Mouse (Mus musculus) heart, embryonic 11.5 days (tissue): ENCODE results near the gene Hist1h1d. TPM values are rescaled to one million over a fixed set of nuclear protein-coding genes. Genes with fewer than 3 reads are reported as not detected.

Source experiments
- ATAC-seq: fragments of 200-750 bp; cut with Nextera tagmentation; replicated peaks from 2 replicates; pipeline ENCODE4 v1.8.0; 2017; ENCODE audit warnings: moderate library complexity; ENCODE audit not compliant: insufficient number of reproducible peaks, low FRiP score, low TSS enrichment
- H3K27ac ChIP-seq: fragments of 300-500 bp; sonication (generic); 2 replicates; pipeline ENCODE4 v1.5.1; 2014; ENCODE audit warnings: mild to moderate bottlenecking, low read depth, low read length
- H3K27me3 ChIP-seq: fragments of 300-500 bp; sonication (generic); 2 replicates; pipeline ENCODE4 v1.6.1; 2014; ENCODE audit warnings: mild to moderate bottlenecking, low read length, mixed read lengths; ENCODE audit not compliant: control insufficient read depth, insufficient read depth
- H3K36me3 ChIP-seq: fragments of 300-500 bp; sonication (generic); 2 replicates; pipeline ENCODE4 v1.6.1; 2014; ENCODE audit warnings: mild to moderate bottlenecking, low read length, moderate library complexity, mixed read lengths; ENCODE audit not compliant: control insufficient read depth, insufficient read depth
- H3K4me1 ChIP-seq: fragments of 300-500 bp; sonication (generic); 2 replicates; pipeline ENCODE4 v1.6.1; 2014; ENCODE audit warnings: low read length; ENCODE audit not compliant: control insufficient read depth, insufficient read depth
- H3K4me2 ChIP-seq: fragments of 300-500 bp; sonication (generic); 2 replicates; pipeline ENCODE4 v1.6.1; 2014; ENCODE audit warnings: mild to moderate bottlenecking, moderate library complexity
- H3K4me3 ChIP-seq: fragments of 300-500 bp; sonication (generic); 2 replicates; pipeline ENCODE4 v1.5.1; 2014; ENCODE audit warnings: low read depth, low read length
- H3K9ac ChIP-seq: fragments of 300-500 bp; sonication (generic); 2 replicates; pipeline ENCODE4 v1.6.1; 2014; ENCODE audit warnings: mild to moderate bottlenecking, low read depth, low read length, moderate library complexity
- H3K9me3 ChIP-seq: fragments of 300-500 bp; sonication (generic); replicated peaks from 2 replicates; pipeline ENCODE4 v1.6.1; 2016; ENCODE audit warnings: low read length; ENCODE audit not compliant: control insufficient read depth
- WGBS: fragments of 180-500 bp; shearing (Covaris S2); extraction: QIAGEN DNeasy Blood & Tissue Kit; methylation state at CpG from one replicate; pipeline ENCODE4 v1.1.7; 2014; ENCODE audit not compliant: insufficient replicate concordance; 5-methylcytosine and 5-hydroxymethylcytosine counted together
- polyA plus RNA-seq: library from polyadenylated mRNA; unstranded; fragments of >200 nt; fragmentation: Nextera tagmentation; extraction: Ambion mirVana; gene quantifications from 2 replicates; pipeline ENCODE4 v1.2.1, GENCODE M21; 2014

Hist1h1d gene
- polyA plus RNA-seq, 1 experiment from 2014 or later, result 0.27 TPM

DNA sequence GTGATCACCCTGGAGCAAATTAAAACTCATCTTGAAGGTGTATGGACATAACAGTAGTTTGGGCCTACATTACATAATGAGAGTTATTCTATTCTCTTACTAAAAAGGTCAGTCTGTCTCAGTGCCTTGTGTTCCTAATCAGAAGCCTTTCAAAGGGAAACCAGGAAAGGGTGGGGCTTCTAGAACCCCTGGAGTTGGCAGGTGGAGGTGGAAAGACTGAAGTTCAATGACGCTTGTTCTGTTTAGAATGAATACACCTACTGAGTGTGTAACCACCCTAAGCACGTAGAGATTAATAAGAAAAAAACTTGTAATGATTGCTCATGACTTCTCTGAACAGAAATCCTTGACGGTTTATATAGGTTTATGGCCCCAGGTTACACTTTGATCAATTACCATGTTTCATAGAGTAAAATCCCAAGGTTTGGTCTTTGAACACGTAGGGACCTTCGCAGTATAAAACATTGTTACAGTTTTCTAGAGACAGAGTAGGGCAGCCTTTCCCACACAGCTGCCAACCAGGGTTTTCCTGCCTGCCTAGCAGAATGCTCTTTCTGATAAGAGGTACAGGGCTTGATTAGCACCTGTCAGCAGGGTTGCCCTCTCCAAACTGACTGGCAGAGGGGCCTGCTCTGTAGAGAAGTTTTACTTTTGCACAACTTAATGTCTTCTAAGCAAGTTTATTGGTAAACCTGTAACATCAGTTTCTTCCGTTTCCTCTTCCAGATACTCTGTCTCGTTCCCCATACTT, 42.7 kb downstream of the Hist1h1d start:
- Histone ChIP-seq H3K36me3 (no peaks in the 10 kb centered on the region), H3K4me2 (no peak overlapping the region), H3K27me3 (no peaks in the 10 kb centered on the region), H3K9me3 (no peaks in the 10 kb centered on the region), H3K27ac (no peak overlapping the region), H3K9ac (no peak overlapping the region; the same call in 1 of the 2 replicates), H3K4me1 (peaks cover 5% of the 10 kb centered on the region; the same call in 1 of the 2 replicates), H3K4me3 (no peak overlapping the region)
- 73% methylated on average over 7 of the region's 7 CpGs for WGBS
- no peak for ATAC-seq

DNA sequence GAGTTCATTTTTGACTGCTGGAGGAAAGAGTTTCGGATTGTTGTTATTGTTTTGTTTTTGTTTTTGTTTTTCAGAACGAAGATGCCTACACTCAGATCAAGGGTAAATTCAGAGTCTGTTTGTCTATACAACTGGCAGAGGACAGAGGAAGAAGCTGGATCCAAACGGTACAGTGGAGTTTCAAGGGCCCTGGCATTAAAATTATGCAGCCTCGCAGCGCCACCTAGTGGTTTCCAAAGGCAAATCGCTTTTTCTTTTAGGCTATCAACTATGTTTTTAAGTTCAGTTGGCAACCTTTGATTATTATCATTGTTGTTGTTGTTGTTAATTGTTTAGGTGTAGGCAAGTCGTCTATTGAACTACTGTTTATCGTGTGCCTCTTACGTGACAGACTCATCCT, 44.9 kb downstream of the Hist1h1d start:
- no peaks in the 10 kb centered on the region for H3K36me3 ChIP-seq
- no peaks in the 10 kb centered on the region for H3K9me3 ChIP-seq
- WGBS, result 6% methylated on average over 9 of the region's 9 CpGs
- no peaks in the 10 kb centered on the region for H3K27me3 ChIP-seq
- no peak overlapping the region for H3K4me3 ChIP-seq
- no peak for ATAC-seq
- H3K9ac ChIP-seq, result no peak overlapping the region
- H3K4me2 ChIP-seq, result no peak overlapping the region
- H3K4me1 ChIP-seq, result peaks cover 5% of the 10 kb centered on the region; the same call in 1 of the 2 replicates
- H3K27ac ChIP-seq, result no peak overlapping the region

DNA sequence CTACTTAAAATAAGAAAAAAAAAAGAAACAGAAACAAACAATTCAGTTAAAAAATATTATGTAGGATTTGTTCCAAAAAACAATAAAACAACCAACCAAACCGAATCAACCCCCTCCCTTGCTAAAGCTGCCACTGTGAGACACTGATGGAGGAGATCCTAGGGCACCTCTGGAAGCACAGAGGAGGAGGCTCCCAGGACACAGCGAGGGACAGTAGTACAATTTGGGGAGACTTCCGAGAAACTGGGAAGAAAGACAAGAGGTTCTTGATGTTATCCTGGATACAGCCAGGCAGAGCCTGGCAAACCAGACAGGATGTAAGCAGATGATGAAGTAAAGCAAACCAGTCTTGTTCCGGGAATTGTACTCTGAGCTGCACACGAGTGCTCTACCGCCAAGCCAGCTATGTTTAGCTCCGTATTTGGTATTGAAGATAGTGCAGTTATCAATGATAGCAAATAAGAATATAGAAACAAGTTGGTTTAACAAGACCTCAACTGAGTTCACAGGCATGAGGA, 50.2 kb downstream of the Hist1h1d start:
- no peak for ATAC-seq
- H3K4me1 ChIP-seq, result no peaks in the 10 kb centered on the region
- H3K27me3 ChIP-seq, result no peaks in the 10 kb centered on the region
- H3K4me3 ChIP-seq, result no peak overlapping the region
- H3K9me3 ChIP-seq, result no peaks in the 10 kb centered on the region
- no peak overlapping the region for H3K9ac ChIP-seq
- H3K27ac ChIP-seq, result no peak overlapping the region
- WGBS, result 58% methylated on average over 7 of the region's 7 CpGs
- H3K4me2 ChIP-seq, result no peak overlapping the region
- H3K36me3 ChIP-seq, result no peaks in the 10 kb centered on the region

DNA sequence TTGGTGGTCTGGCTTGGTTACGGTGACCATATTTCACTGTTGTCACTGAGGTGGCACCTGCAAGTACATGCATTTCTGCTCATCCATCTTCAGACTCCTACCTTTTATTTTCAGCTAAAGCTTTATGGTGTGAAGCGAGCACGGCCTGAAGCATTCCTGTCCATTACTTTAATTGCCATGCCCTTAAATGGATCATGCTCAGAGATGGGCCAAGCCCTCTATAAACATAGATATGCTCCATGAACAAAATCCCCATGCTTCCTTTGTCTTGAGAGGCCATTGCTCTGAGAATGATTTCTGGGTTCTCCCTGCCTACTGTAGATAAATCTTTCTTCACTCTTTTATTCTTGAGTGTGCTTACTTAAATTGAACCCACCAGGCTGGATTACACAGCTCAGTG, 51.4 kb downstream of the Hist1h1d start:
- H3K27ac ChIP-seq, result no peak overlapping the region
- WGBS, result 89% methylated on average over 3 of the region's 3 CpGs
- no peak for ATAC-seq

DNA sequence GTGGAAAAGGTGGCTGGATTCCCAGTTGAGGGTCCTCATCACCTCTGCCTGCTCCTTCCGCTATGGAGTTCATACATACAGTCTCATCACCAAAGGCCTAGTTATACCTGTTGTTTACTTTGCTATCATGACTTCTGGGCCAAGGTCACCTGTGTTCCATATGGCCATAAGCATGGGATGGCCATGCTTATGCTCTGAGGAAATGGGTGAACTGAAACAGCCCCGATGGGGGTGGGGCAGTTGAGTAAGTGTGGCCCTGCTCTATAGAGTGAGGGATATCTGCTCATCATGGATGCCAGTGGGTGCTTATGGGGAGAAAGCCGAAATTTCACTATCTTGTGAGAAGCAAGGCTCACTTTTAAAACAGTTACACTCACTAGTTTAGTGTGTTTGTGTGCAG, 52.0 kb downstream of the Hist1h1d start:
- no peak for ATAC-seq
- Histone ChIP-seq H3K27me3 (no peaks in the 10 kb centered on the region), H3K27ac (no peak overlapping the region), H3K9me3 (no peaks in the 10 kb centered on the region), H3K4me2 (no peak overlapping the region), H3K36me3 (no peaks in the 10 kb centered on the region), H3K4me3 (no peak overlapping the region), H3K9ac (no peak overlapping the region), H3K4me1 (no peaks in the 10 kb centered on the region)
- WGBS, result 80% methylated on average over 3 of the region's 3 CpGs

More for the DNA sequence above, 51.4 kb downstream of the Hist1h1d start:
- Histone ChIP-seq H3K4me3 (no peak overlapping the region), H3K4me1 (no peaks in the 10 kb centered on the region), H3K27me3 (no peaks in the 10 kb centered on the region), H3K4me2 (no peak overlapping the region), H3K9me3 (no peaks in the 10 kb centered on the region), H3K36me3 (no peaks in the 10 kb centered on the region), H3K9ac (no peak overlapping the region)

DNA sequence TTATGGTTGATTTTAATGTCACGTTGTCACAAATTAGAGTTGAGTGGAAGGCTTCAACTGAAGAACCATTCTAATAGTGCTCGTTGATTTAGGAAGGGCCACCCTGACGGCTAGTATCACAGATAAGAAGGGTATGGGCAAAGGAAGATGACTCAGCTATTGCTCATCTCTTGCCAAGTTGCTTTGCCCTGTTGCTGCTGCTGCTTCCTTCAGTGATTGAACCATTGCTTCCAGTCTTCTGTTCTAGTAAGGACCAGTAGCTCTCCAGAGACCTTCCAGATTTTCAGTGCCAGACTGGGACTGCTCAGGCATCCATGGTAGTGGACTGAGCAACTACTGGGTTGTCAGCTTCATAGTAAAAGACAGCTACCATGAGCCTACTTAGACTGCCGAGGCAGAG, 56.1 kb downstream of the Hist1h1d start:
- WGBS, result 71% methylated on average over 4 of the region's 4 CpGs
- Histone ChIP-seq H3K9ac (no peak overlapping the region), H3K9me3 (no peaks in the 10 kb centered on the region), H3K4me3 (no peak overlapping the region), H3K27ac (no peak overlapping the region), H3K36me3 (no peaks in the 10 kb centered on the region), H3K27me3 (no peaks in the 10 kb centered on the region), H3K4me1 (no peaks in the 10 kb centered on the region), H3K4me2 (no peak overlapping the region)
- ATAC-seq, result no peak

DNA sequence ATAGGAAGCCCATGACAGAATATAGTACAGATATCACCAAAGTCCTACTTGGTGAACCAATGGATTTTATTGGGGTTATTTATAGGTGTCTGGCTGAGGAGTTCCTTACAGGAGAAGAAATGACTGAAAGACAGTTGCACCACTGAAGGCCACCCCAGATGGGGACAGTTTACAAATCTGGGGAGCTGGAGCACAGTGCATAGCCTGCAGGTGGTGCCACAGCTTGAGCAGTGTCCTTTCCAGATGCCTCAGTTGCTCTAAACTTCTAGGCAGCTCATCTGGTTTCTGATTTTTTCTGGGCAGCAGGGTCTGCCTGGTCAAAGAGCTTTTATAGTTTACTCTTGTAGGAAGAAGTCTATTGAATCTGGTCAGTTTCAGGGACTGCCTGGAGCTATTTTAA, 56.8 kb downstream of the Hist1h1d start:
- no peak overlapping the region for H3K27ac ChIP-seq
- no peak overlapping the region for H3K4me2 ChIP-seq
- no peak overlapping the region for H3K4me3 ChIP-seq
- no peaks in the 10 kb centered on the region for H3K4me1 ChIP-seq
- H3K9me3 ChIP-seq, result no peaks in the 10 kb centered on the region
- no peaks in the 10 kb centered on the region for H3K36me3 ChIP-seq
- H3K27me3 ChIP-seq, result no peaks in the 10 kb centered on the region
- ATAC-seq, result no peak
- H3K9ac ChIP-seq, result no peak overlapping the region
